Mouse (Mus musculus) midbrain, embryonic 10.5 days (tissue): ENCODE data around the gene Olfr551. TPM values are rescaled to one million over a fixed set of nuclear protein-coding genes. Genes with fewer than 3 reads are reported as not detected.

Source experiments
- DNase-seq: peaks from one replicate; pipeline ENCODE4 v3.0.0-alpha.2; 2017; ENCODE audit warnings: low spot score
- H3K27ac ChIP-seq: fragments of 300-500 bp; sonication (generic); replicated peaks from 2 replicates; pipeline ENCODE4 v1.5.1; 2016; ENCODE audit warnings: mild to moderate bottlenecking
- H3K27me3 ChIP-seq: fragments of 300-500 bp; sonication (generic); 2 replicates; pipeline ENCODE4 v1.6.1; 2016; ENCODE audit warnings: low read depth, mild to moderate bottlenecking; ENCODE audit not compliant: poor library complexity, severe bottlenecking
- H3K36me3 ChIP-seq: fragments of 300-500 bp; sonication (generic); 2 replicates; pipeline ENCODE4 v1.6.1; 2016; ENCODE audit warnings: mild to moderate bottlenecking, moderate library complexity
- H3K4me1 ChIP-seq: fragments of 300-500 bp; sonication (generic); 2 replicates; pipeline ENCODE4 v1.6.1; 2016
- H3K4me3 ChIP-seq: fragments of 300-500 bp; sonication (generic); 2 replicates; pipeline ENCODE4 v1.5.1; 2016; ENCODE audit warnings: mild to moderate bottlenecking, moderate library complexity
- H3K9me3 ChIP-seq: fragments of 300-500 bp; sonication (generic); replicated peaks from 2 replicates; pipeline ENCODE4 v1.6.1; 2016; ENCODE audit warnings: mild to moderate bottlenecking
- WGBS: fragments of 180-500 bp; shearing (Covaris S2); methylation state at CpG from one replicate; pipeline ENCODE4 v1.1.7; 2016; 5-methylcytosine and 5-hydroxymethylcytosine counted together
- polyA plus RNA-seq: library from polyadenylated mRNA; unstranded; fragments of >200 nt; fragmentation: Nextera tagmentation; extraction: Ambion mirVana; gene quantifications from 2 replicates; pipeline ENCODE4 v1.2.1, GENCODE M21; 2016

Olfr551 gene
- polyA plus RNA-seq, 1 experiment from 2014 or later: not detected

DNA sequence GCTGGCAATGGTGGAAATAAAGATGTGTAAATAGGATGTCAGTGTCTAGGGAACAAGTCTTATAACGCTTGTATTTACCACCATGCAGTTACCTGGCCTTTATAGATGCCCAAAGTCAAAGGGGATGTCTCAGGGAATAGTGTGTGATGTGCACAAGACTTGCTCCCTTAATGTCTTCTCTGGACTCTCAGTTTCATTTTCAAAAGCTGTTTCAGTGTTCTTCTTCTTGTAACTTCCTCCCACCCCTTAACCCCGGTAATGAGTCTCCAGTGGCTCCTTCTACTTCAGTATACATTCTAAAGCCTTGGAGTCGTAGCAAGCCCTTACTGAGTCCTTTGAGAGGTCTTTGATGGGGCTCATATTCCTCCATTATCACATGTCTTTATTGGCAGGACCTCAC is 38.4 kb downstream of the Olfr551 start:
- Histone ChIP-seq H3K4me1 (no peaks in the 10 kb centered on the region), H3K27me3 (no peaks in the 10 kb centered on the region), H3K4me3 (no peak overlapping the region), H3K9me3 (no peaks in the 10 kb centered on the region), H3K27ac (no peak overlapping the region), H3K36me3 (no peaks in the 10 kb centered on the region)
- no peak for DNase-seq
- WGBS: 83% methylated on average over 3 of the region's 3 CpGs

- no peaks in the 10 kb centered on the region for H3K27me3 ChIP-seq
Measured at GRCm38 (mm10) chr7:102549570-102549969, 42.1 kb downstream of the Olfr551 start, which contains the start of gene Olfr549. Gene Olfr549 (plus strand): TSS chr7:102549870.

DNA sequence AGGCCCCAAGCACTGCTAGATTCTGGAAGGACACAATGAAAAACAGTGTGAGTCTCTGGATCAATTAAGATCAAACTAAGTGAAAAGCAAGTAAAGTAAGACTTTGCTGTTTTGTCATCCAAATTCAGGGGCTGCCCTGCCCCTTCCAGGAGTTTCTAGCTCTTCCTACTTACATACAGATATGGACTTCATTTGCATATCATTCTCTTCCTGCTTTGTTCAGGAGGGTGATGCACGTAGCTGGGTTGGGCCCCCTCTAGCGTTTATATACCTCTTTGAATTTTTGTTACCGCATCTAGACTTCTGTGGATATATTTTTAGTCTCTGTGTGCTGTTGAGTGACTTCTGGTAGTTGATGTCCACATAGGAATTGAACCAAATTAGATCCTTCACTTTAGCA is 50.4 kb downstream of the Olfr551 start:
- H3K4me3 ChIP-seq: no peak overlapping the region
- no peaks in the 10 kb centered on the region for H3K9me3 ChIP-seq
- no peaks in the 10 kb centered on the region for H3K4me1 ChIP-seq
- H3K36me3 ChIP-seq: no peaks in the 10 kb centered on the region
- no peak overlapping the region for H3K27ac ChIP-seq
- no peaks in the 10 kb centered on the region for H3K27me3 ChIP-seq
- DNase-seq: no peak
- WGBS: 71% methylated on average over 3 of the region's 3 CpGs

More at GRCm38 (mm10) chr7:102549570-102549969, 42.1 kb downstream of the Olfr551 start, which contains the start of gene Olfr549:
- 91% methylated on average over 3 of the region's 3 CpGs for WGBS
- H3K36me3 ChIP-seq: no peaks in the 10 kb centered on the region
- H3K4me3 ChIP-seq: no peak within 1 kb of the TSS
- no peaks in the 10 kb centered on the region for H3K4me1 ChIP-seq
- no peak for DNase-seq
- H3K27ac ChIP-seq: no peak within 1 kb of the TSS
- H3K9me3 ChIP-seq: no peaks in the 10 kb centered on the region

DNA sequence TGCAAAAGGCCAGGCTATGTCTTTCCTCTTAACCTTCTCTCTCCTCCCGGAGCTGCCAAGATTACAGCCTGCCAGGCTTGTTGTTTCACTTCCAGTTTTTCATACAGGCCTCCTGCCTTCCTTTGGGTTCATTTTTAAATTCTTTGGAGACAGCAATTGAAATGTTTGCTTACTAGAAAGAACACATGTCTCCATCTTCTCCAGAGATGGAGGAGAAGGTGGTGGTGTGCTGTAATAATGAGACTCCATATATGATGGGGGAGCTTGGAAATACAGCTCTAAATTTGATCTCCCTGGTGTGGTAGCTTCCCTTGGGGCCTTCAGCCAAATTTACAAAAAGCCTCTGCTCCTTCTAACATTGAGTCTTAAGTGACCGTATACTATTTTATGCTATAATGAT is 51.1 kb downstream of the Olfr551 start, which contains the start of gene Olfr548-ps1:
Gene Olfr548-ps1, plus strand, starts transcription at position 301 of the 400 bp plus-strand sequence.
- no peaks in the 10 kb centered on the region for H3K4me1 ChIP-seq
- no peaks in the 10 kb centered on the region for H3K9me3 ChIP-seq
- H3K27ac ChIP-seq: no peak within 1 kb of the TSS
- no peak within 1 kb of the TSS for H3K4me3 ChIP-seq
- no peak for DNase-seq
- WGBS: 86% methylated on average over 2 of the region's 2 CpGs
- H3K27me3 ChIP-seq: no peaks in the 10 kb centered on the region
- H3K36me3 ChIP-seq: no peaks in the 10 kb centered on the region

DNA sequence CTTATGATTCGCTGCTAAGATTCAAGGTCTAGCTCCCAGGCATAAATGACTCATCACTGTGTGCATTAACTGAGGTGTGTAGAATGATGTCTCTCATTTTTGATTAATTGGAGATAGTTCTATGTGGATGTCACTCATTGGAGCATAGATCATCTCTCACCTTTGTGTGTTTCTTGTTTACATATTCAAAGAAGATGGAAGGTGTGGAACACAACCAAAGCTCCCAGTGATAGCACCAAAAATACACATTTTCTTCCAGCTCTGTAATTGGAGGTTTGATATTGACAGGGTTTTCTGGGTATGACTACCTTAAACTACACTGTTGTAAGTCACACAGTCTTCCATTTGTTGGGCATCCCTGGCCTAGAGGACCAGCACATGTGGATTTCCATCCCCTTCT is 57.2 kb downstream of the Olfr551 start, which contains the start of gene Olfr547:
Gene Olfr547, plus strand, starts transcription at position 301 of the 400 bp plus-strand sequence.
- H3K27me3 ChIP-seq: no peaks in the 10 kb centered on the region
- H3K4me1 ChIP-seq: no peaks in the 10 kb centered on the region
- H3K9me3 ChIP-seq: no peaks in the 10 kb centered on the region
- DNase-seq: no peak
- H3K4me3 ChIP-seq: no peak within 1 kb of the TSS
- no peak within 1 kb of the TSS for H3K27ac ChIP-seq
- H3K36me3 ChIP-seq: no peaks in the 10 kb centered on the region
- WGBS: 67% methylated on average over 1 of the region's 1 CpGs

Other genes starting within 250 kb of the Olfr551 start
- 274 TPM in 2 replicates for gene Rrm1, start 150.2 kb downstream of the Olfr551 start, polyA plus RNA-seq
- gene Olfr543, start 110.2 kb downstream of the Olfr551 start, polyA plus RNA-seq: 0.35 TPM in 2 replicates
- gene Olfr544, start 103.6 kb downstream of the Olfr551 start, polyA plus RNA-seq: 0.11 and 0.17 TPM in 2 replicates
- 0.05 and 0.11 TPM in 2 replicates for gene Olfr545, start 92.3 kb downstream of the Olfr551 start, polyA plus RNA-seq
- not detected in 2 replicates for gene Olfr547, start 57.1 kb downstream of the Olfr551 start, polyA plus RNA-seq
- gene Olfr548-ps1, start 51.0 kb downstream of the Olfr551 start, polyA plus RNA-seq: not detected in 2 replicates
- not detected in 2 replicates for gene Olfr549, start 42.0 kb downstream of the Olfr551 start, polyA plus RNA-seq
- gene Trim21, start 26.4 kb downstream of the Olfr551 start, polyA plus RNA-seq: 0.15 and 0.52 TPM in 2 replicates
- not detected in 2 replicates for gene Olfr550, start 20.4 kb downstream of the Olfr551 start, polyA plus RNA-seq
- gene Olfr552, start 5.9 kb upstream of the Olfr551 start, polyA plus RNA-seq: not detected in 2 replicates
- gene Olfr553, start 26.3 kb upstream of the Olfr551 start, polyA plus RNA-seq: not detected in 2 replicates
- gene Olfr554, start 46.5 kb upstream of the Olfr551 start, polyA plus RNA-seq: not detected in 2 replicates
- not detected in 2 replicates for gene Olfr555, start 66.9 kb upstream of the Olfr551 start, polyA plus RNA-seq
- gene Olfr556, start 73.0 kb upstream of the Olfr551 start, polyA plus RNA-seq: not detected in 2 replicates
- 10.1 and 11.8 TPM in 2 replicates for gene Trim68, start 95.4 kb upstream of the Olfr551 start, polyA plus RNA-seq
- not detected in 2 replicates for gene Olfr557, start 104.0 kb upstream of the Olfr551 start, polyA plus RNA-seq
- 0.04 TPM in 1 of 2 replicates, not detected in the other for gene Olfr558, start 110.3 kb upstream of the Olfr551 start, polyA plus RNA-seq
- gene Olfr33, start 127.2 kb upstream of the Olfr551 start, polyA plus RNA-seq: not detected in 2 replicates
- gene Olfr559, start 135.6 kb upstream of the Olfr551 start, polyA plus RNA-seq: not detected in 2 replicates
- not detected in 2 replicates for gene Olfr560, start 167.5 kb upstream of the Olfr551 start, polyA plus RNA-seq
- gene Olfr78, start 167.6 kb upstream of the Olfr551 start, polyA plus RNA-seq: not detected in 2 replicates
- not detected in 2 replicates for gene Olfr561, start 179.3 kb upstream of the Olfr551 start, polyA plus RNA-seq
- not detected in 2 replicates for gene Olfr564, start 211.6 kb upstream of the Olfr551 start, polyA plus RNA-seq